Mouse (Mus musculus): ENCODE measurements at regions not wholly inside any gene's neighbourhood (a gene's known extent, or its start where the extent isn't known, plus 50 kb on each side); places are given as distances from the start of the nearest gene placed in this dataset.
"Not testable (repeated sequence)": the region's sequence is repeated elsewhere in the genome, so short reads cannot be mapped to it uniquely, and the experiment has no call there.

GRCm38 (mm10) chr10:27761402-27761801, 141.8 kb upstream of the Lama2 start:
- intact Hi-C loops (cut with DNase I), result loop anchor here (5.0 kb wide), 1 partner anchor 629 kb away; no protein-coding TSS in a partner anchor
- no peak for DNase-seq (ENCODE audit: low spot score in 2 of 2)

GRCm38 (mm10) chr10:27802368-27802767, 182.8 kb upstream of the Lama2 start:
- intact Hi-C loops (cut with DNase I), result no loop called here
- peak; percentile 12 to 20 for DNase-seq (ENCODE audit: low spot score in 2 of 2)

GRCm38 (mm10) chr10:27809539-27809938, 190.0 kb upstream of the Lama2 start:
- intact Hi-C loops (cut with DNase I), result no loop called here
- no peak for DNase-seq (ENCODE audit: low spot score in 2 of 2)

- intact Hi-C loops (cut with DNase I); DNase-seq (ENCODE audit: low spot score in 2 of 2): not testable (repeated sequence)
These were observed 206.1 kb upstream of the Lama2 start for GRCm38 (mm10) chr10:27825671-27826070.

GRCm38 (mm10) chr10:27828346-27828745, 208.8 kb upstream of the Lama2 start:
- intact Hi-C loops (cut with DNase I), result no loop called here
- no peak for DNase-seq (ENCODE audit: low spot score in 2 of 2)

- intact Hi-C loops (cut with DNase I), result no loop called here
- no peak for DNase-seq (ENCODE audit: low spot score in 2 of 2)
These were observed 219.1 kb upstream of the Lama2 start for GRCm38 (mm10) chr10:27838666-27839065.

GRCm38 (mm10) chr10:27841042-27841709, 221.6 kb upstream of the Lama2 start:
- DNase-seq (ENCODE audit: low spot score in 2 of 2), result no peak
- intact Hi-C loops (cut with DNase I), result no loop called here

DNA sequence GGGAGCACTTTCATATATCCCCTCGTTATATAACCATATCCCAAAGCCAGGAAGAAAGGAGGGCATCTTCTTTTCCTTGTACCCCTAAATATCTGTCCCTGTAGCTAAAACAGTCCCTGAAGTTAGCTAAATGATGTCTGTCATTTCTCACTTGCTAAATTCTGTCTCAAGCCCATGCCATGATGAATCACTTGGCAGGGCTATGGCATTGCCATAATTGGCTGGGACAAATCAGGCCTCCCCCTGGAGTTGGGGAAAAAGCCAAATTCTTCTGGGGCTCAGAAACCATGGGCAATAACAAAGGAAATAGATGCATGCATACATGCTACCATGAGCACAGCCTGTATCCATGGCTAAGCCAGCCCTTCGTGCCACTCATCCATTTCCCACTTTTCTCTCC, 223.5 kb upstream of the Lama2 start:
- no peak for DNase-seq (ENCODE audit: low spot score in 2 of 2)
- intact Hi-C loops (cut with DNase I), result no loop called here

DNA sequence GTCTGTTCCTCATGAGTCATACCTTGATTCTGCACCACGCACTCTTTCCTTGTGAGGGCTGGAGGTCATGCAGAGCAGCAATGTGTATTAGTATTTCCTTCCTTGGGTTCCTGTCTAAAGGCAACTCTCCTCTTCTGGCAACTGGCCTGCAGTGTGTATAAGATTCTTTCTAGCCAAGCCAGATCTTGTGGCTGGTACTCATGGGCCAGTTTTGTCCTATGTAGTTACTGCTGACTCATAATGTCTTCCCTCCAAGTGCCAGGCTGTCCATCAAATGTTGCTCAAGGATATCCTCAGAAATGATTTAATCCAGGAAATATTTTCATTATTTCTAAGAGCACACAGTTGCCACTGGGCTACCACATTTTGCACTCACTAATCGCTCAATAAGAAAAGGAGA, 211.0 kb upstream of the Ptprk start:
- DNase-seq (ENCODE audit: low spot score in 2 of 2), result no peak
- intact Hi-C loops (cut with DNase I), result no loop called here

DNA sequence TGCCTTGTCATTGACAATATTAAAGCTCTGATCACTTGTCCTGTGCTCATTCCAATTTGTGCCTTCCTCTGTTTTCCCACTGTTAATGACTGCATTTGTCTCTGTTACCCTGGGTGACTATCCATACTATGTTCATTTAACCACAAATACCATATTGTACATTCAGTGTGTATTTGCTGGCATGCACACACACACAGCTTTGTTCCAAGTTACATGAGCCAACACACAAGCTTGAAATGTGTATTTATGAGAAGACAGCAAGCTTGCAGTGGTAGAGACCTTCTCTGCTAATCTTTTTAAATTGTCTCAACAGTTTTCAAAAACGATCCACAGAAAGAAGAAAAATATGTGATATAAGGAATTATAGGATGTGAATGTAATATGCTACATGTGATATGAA, 193.8 kb upstream of the Ptprk start:
- DNase-seq (ENCODE audit: low spot score in 2 of 2), result no peak
- intact Hi-C loops (cut with DNase I), result no loop called here

DNA sequence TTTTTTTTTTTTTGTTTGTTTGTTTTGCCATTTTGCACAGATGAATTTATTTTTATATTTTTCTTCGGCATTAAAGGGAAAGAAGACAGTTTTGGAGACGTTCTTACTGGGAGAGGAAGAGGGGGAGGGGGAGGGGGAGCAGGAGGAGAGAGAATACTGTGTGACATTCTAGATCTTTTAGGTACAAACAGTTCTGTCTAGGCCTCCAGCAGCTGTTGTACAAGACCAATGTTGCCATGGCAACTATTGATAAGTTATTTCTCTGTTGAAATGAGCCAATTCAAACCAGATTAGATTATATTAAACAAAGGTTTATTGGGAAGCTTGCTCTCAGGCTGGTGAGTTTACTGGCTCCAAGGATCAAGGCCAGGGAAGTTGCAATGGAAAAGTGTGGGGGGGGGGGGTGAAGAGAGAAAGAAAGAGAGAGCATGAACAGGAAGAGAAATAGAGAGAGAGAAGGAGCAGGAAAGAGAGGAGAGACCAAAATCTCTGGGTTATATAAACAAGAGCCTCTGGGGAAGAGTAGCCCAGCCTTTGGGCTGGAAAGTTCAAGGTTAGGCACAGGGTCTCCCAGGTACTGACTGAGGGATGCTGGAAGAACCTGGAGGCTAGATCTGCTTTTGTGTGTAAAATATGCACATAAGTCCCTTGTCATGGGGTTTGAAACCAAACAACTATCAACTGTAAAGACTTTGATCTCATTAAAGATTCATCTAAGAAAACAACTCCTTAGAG, 182.7 kb upstream of the Ptprk start:
- intact Hi-C loops (cut with DNase I), result no loop called here
- DNase-seq (ENCODE audit: low spot score in 2 of 2), result no peak

GRCm38 (mm10) chr10:27916406-27916805, 158.2 kb upstream of the Ptprk start:
- no peak for DNase-seq (ENCODE audit: low spot score in 2 of 2)
- intact Hi-C loops (cut with DNase I), result no loop called here

- intact Hi-C loops (cut with DNase I), result no loop called here
- no peak for DNase-seq (ENCODE audit: low spot score in 2 of 2)
These were observed 147.4 kb upstream of the Ptprk start for GRCm38 (mm10) chr10:27927266-27927665.

DNA sequence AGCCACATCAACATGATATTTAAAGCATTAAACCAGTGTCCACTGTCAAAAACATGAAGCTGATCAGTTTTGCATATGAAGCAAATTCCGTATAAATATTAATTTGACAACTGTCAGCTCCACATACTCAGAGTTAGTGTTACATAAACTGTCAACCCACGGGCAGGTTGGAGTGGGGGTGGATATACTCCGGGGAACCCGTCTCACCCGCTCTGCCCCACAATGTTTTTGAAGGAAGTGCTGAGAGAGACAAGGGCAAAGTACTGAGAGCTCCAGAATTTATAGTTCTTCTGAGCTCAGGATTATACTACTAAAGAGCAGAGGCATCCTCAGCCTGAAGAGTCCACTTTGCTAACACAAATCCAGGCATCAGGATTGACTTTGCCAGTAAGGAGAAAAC, 132.5 kb upstream of the Ptprk start:
- no peak for DNase-seq (ENCODE audit: low spot score in 2 of 2)
- intact Hi-C loops (cut with DNase I), result no loop called here

DNA sequence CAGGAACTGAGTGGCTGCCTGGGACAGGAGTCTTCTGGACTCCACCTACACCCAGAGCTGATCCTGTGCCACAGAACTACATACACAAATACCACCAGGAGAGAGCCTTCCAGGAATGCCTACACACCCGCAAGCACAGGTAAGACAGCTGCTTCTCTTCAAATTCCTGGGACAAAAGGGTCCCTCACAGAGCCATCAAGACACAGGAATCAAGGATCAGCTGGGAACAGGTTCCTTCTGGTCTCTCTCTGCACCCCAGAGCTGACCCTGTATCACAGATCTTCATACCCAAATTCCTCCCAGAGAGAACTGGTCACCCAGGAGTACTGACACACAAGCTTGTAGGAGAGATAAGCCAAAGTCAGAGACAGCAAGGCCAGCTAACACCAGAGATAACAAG, 125.5 kb upstream of the Ptprk start:
- no peak for DNase-seq (ENCODE audit: low spot score in 2 of 2)
- intact Hi-C loops (cut with DNase I), result no loop called here

DNA sequence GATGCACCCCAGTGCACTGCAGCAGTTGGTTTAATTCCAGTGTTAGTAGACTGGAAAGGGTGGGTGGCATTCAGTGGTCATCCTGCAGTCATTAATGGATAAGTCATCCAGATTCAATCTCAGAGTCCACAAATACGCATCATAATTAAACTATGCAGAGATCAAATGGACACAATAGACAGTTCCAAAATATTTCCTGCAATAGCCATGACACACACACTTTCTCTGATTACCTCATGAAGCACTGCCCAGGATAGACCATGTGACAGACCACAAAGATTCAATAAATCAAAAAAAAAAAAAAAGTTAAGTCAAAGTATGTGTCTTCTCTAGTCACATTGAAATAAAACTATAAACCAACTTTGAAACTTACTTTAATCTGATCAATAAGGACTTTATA, 106.4 kb upstream of the Ptprk start:
- no peak for DNase-seq (ENCODE audit: low spot score in 2 of 2)

DNA sequence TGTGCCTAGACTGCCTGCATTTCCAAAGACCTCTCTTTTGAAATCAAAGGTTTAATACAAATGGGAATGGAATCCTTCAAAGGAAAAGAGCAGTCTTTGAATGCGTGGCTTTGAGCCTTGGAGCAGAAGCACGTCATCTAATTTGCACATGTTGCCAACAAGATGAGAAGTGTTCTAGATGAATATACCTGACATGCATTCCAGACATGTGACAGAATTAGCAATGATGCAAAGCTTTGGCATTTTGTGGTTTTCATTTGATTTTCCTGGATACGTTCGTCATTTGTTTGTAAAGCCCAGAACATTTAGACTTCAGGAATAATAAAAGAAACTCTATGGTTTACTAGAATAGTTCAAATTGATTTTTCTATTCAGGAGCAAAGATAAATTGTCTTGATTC, 90.6 kb upstream of the Ptprk start:
- intact Hi-C loops (cut with DNase I), result no loop called here
- no peak for DNase-seq (ENCODE audit: low spot score in 2 of 2)

More for the DNA sequence above, 106.4 kb upstream of the Ptprk start:
- intact Hi-C loops (cut with DNase I), result no loop called here

GRCm38 (mm10) chr10:27985068-27985467, 89.6 kb upstream of the Ptprk start:
- intact Hi-C loops (cut with DNase I), result no loop called here
- DNase-seq (ENCODE audit: low spot score in 2 of 2), result no peak

DNA sequence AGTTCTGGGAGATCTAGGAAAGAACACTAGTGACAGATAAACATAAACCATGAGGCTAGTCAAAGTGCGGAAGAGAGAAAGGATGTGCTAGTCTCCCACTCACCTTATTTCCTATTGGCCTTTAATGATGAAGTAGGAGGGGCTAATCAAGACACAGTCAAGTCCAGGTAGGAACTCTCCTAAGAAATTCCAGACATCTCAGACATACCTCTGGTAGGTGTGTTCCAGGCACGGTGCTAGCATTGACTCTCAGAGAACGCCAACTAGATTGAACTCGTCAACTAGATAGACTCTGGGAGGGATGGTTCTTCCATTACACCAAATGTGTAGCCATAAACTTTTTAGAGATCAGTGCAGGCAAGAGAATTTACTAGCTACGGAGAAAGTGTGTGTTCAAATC, 87.6 kb upstream of the Ptprk start:
- no peak for DNase-seq (ENCODE audit: low spot score in 2 of 2)

DNA sequence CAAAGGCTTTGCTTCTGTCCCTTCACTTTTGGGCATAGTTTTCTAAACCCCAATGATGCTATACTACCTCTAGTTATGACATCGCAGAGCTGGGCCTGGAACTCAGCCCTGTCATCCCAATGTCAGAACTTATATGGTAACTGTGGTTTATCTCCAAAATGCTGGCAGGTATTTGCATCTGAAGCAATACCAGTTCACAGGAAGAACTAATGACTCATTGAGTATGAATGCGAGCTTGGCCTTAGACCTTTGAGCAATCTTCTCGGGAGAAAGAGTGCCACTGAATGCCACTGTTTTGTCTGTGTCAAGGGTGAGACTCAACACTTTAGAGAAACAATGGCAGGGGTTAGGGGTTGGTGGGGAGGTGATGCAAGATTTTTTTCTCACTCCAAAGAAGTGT, 86.6 kb upstream of the Ptprk start:
- no peak for DNase-seq (ENCODE audit: low spot score in 2 of 2)
- intact Hi-C loops (cut with DNase I), result no loop called here

More for the DNA sequence above, 87.6 kb upstream of the Ptprk start:
- intact Hi-C loops (cut with DNase I), result no loop called here

GRCm38 (mm10) chr10:27990359-27991056, 84.1 kb upstream of the Ptprk start:
- no peak for DNase-seq (ENCODE audit: low spot score in 2 of 2)
- intact Hi-C loops (cut with DNase I), result no loop called here

Data from left cerebral cortex, postnatal 36 days (tissue).